Mouse (Mus musculus) adrenal gland (tissue): ENCODE data around the gene Plekhd1.

ENCODE experiments used
- intact Hi-C: fragments of 180-260 bp; cut with DNase I; formaldehyde crosslinking; loops from one replicate; pipeline ENCODE4 v1.15.1; 2025

Plekhd1 gene

DNA sequence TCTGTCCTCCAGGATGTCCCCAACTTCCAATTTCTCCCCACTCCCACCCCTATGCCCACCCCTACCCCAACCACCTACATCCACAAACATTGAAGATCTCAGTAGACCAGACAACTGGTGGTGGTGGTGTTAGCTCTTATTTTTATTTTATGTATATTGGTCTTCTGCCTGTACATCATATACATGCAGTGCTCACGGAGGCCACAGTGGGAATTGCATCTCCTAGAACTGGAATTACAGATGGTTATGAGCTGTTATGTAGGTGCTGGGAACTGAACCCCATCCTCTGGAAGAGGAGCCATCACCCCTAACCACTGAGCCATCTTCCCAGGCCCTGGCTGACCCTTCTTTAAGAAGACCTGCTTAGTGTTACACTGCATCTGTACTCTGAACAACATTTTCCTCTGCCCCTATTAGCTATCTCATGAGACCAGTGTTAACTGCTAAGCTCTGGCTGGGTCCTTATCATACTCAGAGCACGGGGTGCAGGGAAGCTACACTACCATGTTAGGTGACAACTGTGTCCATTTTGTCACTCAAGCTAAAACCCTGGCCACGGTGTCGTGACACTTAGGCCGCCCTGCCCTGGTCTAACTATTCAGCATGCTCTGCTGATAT lies 6.2 kb downstream of the Plekhd1 start:
- intact Hi-C loops, result no loop called here

DNA sequence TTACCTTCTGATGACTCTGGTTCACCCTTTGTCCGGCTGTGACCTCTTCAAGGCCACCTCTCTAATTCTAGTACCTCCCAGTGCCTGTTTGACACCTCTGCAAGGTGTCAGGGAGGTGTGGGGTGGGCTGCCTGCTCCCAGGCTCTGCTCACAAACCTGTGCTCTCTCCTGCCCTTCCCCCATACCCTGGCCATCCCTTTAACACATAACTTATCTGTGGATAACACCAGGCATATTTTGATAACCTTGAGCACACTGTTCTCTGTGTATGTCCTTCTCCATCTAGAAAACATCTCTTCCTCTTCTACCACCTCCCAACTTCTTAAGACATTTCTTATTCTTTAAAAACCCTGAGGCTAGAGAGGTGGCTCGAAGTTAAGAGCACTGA lies 6.7 kb downstream of the Plekhd1 start:
- intact Hi-C loops, result no loop called here

DNA sequence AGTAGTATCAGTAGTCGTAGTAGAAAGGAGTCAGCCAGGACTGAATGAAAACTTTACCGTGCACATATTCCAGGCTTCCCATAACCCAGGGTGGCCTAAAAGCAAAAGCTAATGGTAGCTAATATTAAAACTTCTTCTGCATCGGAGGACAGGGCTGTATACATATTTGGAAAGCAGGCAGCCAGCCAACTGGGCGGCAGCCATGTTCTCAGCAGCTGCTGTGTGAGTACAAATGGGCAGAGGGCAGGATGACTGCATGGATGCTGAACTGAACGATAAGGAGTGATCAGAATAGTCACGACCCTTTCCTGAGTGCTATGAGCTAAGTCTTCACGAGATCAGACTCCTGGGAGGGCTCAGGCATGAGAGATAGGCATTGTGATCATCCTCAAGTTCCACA lies 8.9 kb downstream of the Plekhd1 start:
- intact Hi-C loops, result no loop called here

DNA sequence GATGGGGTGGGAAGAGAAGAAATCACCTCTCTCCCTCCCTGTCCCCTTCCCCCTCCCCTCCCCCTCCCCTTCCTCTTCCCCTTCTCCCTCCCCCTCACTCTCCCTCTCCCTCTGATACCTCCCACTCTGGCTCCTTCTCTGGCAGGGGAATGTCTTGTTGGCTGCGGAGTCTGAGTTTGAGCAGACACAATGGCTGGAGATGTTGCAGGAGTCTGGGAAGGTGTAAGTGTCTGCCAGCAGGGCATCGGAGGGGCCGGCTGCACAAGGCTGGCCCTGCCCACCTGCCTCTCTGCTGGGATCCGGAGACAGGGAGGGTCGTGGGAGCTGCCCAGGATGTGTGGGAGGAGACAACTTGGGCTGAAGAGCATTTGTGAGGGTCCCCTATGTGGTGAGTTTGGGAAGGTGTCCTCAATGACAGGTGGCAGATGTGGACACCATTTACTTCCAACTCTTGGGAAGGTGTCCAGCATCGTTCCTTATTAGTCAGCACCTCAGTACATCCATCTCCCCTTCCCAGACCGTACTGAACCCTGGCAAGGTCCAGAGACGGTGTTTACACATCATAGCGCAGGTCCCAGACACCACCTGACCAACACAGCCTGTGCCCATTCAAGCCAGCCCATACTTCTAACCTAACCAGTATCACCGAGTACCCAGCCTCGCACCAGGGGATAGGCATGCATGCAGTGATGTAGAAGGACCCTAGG lies 14.0 kb downstream of the Plekhd1 start:
- intact Hi-C loops, result no loop called here

DNA sequence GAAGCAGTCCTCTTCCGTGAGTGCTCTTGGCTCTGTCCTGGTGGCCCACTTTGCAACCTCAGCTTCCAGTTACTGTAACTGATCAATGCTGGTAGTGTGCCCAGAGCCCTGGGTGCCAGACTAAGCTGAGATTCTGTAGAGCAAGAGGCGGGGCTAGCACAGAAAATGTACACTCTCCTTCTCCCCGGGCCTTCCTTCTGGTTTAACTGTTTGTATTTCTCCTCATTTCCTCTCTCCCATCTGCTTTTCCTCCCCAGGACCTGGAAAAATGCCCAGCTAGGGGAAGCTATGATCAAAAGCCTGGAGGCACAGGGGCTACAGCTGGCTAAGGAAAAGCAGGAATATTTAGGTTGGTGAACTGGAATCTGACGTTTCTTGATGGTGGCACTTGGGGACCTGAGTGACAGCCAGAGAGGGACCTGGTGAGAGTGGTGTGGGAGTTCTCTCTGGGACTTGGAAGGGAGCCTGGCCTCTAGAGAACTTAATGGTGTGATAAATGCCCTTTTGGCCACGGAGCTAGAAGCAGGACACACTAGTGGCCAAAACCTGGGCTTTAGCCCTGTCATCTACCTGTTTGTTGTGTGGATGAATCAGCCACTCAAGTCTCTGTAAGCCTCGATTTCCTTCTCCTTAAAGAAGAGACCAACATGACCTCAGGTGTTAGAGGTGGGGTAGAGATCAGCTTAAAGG lies 14.7 kb downstream of the Plekhd1 start:
- intact Hi-C loops, result no loop called here

DNA sequence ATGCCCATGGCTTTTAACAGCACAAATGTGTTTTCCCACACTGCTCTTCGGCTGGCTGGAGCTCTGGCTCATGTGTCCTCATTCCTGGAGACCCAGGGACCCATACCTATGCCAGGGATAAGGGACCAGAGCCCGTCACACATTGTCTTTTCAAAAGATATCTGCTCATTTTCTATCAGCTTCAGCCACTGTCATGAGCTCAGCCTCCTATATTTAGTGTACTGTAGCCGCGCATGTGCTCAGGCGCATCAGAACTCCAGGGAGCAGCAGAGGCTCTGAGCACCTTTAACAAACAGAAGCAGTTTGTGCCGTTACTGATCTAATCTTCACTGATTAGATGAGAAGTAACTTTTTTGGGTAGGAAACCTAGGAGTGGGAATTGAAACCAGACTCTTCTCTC lies 23.5 kb downstream of the Plekhd1 start:
- intact Hi-C loops, result no loop called here

DNA sequence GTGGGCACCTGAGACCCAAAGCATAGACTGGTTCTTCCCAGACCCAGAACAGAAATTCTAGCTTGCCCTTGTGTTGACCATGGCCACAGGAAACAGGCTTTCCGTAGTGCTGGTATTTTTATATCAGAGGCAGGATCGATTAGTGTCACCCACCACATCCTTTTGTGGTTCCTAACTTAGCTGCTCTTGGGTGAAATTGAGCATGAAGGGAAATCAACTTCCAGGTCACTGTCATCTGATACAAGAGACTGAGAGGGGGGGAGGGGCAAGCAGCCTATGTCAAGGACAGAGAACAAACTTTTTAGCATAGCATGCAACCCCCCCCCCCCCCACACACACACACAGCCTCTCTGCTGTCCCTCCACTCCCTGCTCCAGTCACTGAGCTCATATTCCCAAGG lies 26.8 kb downstream of the Plekhd1 start:
- intact Hi-C loops, result no loop called here

DNA sequence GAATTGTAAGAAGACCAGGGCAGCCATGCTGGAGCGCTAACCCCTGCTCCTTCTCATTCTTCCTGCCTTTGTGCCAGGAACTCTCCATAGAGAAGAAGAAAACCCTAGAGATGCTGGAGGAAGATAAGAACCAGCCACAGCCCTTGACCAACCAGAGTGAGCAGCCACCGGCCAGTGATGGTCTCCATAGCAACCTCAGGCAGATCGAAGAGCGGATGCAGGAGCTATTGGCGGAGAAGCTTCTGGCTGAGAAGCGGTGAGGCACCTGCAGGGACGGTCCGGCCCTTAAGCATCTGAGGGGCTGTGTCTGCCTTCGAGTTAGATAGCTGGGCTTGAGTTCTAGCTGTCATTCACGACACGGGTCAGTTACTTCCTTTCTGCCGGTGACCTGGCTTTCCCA lies 28.1 kb downstream of the Plekhd1 start:
- intact Hi-C loops, result loop anchor here (5.0 kb wide), 3 partner anchors 38 to 563 kb away; no protein-coding TSS in a partner anchor

DNA sequence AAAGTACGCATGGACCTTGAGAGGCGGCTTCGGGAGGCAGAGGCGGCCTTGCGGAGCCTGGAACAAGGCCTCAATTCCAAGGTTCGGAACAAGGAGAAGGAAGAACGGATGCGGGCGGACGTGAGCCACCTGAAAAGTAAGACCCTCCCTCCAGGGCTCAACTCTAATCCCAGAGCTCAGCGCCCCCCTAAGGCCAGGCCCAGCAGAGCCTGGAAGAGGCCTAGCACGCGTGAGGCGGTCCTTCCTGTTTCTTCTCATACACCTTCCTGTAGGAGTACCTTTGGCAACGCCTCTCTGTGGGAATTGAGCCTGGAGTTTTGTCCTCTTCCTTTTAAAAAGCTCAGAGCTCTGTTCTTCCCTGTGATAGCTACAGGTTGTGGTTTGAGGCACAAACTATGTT lies 29.1 kb downstream of the Plekhd1 start:
- intact Hi-C loops, result loop anchor here (5.0 kb wide), 3 partner anchors 39 to 564 kb away; no protein-coding TSS in a partner anchor

DNA sequence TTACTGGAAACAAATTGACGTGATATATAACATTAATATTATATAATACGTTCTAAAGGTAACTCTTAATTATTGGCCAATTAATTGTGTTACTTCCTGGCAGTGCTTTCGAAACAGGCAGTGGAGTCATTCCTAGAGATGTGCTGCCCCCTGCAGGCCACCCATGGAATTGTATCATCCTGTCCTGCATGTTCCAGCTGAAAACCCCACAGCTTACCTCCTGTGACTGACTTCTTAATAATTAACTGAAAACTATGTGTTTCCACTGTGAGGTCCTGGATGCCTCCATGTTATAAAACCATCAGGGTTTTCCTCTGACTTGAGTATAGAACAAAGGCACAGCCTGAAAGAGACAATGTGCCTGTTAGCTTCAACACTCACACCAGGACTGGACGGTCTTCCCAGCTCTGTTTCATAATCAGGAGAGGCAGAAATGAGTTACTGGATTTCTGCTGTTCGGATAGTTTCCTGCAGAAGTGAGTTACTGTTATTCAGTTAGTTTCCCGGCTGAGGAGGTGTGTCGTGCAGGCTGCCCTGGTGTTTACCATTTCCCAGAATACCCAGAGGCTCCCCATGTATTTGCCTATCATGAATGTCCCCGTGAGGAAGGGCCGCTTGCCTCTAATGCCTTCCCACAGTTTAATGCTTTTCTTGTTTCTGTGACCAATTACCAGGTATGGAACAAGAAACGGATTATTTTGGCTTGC lies 32.6 kb downstream of the Plekhd1 start:
- intact Hi-C loops, result loop anchor here (5.0 kb wide), 4 partner anchors 37 to 568 kb away; partner anchors contain the start of gene Ccdc177

DNA sequence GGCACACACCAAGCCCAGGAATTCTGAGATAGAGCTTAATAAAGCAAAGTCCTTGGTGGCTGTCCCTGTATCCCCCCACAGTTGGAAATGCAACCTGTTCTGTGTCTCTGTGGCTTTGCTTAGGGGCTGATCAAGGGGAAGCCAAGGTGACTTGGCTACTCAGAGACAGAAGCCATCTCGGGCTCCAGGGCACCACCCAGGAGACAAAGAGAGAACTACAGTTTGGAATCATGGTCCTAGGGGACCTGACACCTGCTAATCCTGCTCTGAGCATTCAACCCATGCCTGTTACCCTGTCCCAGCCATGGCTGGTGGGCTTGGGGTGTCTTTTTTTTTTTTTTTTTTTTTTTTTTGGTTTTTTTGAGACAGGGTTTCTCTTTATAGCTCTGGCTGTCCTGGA lies 35.8 kb downstream of the Plekhd1 start:
- intact Hi-C loops, result loop anchor here (5.0 kb wide), 1 partner anchor 34 kb away; the partner anchor contains the start of gene Ccdc177

DNA sequence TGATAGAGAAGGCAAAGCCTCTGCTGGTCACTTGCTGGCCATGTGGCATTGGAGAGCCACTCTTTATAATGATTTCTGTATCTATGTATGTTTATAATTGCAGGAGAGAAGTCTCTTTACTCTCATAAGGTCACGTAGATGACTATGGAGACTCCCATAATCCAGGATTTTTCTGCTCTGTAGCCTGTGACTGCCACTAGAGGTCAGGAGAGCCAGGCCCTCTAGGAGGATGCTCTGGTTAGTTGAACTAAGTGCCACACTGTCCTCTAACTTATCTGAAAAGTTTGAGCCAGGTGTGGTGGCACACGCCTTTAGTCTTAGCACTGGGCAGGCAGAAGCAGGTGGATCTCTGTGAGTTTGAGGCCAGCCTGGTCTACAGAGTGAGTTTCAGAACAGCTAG lies 36.4 kb downstream of the Plekhd1 start:
- intact Hi-C loops, result loop anchor here (5.0 kb wide), 1 partner anchor 33 kb away; the partner anchor contains the start of gene Ccdc177

DNA sequence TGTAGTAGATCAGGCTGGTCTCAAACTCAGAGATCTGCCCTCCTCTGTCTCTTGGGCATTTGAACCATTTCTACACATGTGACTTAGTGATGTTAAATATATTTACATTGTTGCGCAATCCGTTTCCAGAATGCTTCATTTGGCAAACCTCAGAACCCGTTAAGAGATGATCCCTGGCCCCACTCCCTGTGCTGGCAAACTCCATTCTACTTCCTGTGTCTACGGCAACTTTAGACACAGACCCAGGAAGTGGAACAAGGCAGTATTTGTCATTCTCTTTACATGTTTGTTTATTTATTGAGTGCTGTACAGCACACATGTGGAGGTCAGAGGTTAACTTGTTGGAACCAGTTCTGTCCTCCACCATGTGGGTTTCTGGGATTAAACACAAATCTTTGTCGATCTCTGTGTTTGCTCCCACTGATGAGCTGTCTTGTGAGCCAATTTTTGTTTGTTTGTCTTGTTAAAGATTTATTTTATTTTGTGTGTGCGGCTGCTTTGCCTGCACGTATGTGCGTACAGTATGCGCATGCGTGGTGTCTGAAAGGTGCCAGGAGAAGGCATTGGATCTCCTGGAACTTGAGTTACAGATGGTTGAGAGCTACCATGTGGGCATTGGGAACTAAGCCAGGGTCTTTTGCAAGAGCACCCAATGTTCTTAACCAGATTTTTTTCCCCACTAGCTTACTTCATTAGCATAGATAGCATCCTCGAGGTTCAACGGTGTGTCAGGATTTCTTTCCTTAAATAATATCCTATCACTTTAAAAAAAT lies 37.6 kb downstream of the Plekhd1 start:
- intact Hi-C loops, result loop anchor here (5.0 kb wide), 1 partner anchor 32 kb away; the partner anchor contains the start of gene Ccdc177

DNA sequence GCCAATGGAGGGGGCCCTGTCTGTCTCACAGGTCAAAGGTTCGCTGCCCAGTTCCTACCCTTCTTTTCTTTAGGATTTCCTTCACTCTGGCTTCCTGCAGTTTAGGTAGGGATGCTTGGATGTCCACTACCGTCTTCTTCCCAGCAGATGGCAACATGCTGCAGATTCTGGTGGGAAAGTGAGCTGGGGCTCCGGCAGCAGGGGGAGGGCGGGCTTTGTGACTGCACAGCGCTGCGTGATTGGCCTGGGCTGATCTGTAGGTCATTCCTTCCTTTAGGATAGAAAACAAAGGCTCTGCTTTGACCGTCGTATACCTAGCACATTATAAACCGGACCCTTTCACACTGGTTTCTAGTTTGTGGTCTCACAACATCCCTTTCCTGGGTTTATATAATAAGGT lies 38.2 kb downstream of the Plekhd1 start:
- intact Hi-C loops, result no loop called here

DNA sequence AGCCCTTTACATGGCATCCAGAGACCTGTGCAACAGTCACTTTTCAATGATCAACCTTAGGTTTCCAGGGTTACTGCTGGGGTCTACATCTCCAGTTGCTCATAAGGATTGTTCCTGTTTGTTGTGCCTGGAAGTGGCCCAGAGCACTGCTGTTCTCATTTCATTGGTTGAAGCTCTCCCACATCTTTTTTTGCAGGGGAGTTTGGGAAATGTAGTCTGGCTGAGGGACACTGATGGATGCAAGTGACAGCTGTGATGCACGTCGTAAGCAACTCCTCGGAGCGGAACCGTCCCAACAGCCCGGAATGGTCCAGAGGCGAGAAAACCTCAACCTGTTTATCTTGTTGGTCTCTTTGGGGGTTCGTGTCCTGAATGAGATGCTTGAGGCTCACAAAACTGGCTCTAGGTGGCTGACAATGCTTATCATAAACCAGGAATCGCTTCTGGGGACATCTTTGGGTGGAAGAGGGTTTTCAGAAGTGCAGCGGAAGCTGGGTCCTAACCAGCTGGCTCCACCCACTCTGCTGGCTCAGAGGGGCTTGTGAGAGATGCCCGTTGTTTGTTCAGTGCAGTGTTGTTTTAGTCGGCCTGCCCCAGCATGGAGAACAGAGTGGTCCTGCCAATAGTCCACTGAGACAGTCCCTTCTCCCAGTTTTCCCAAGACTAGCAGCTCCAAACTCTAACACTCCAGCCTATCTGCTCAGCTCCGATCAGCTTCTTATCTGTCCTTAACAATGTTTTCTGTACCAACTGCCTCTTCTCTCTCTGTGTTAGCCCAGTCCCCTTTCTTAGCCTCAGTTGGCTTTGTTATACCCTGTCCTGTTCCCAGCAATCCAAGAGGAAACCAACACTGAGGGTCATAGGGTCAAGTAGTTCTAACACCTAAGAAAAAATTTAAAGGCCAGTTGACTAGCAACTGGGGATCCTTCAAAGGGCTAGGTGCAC lies 42.4 kb downstream of the Plekhd1 start:
- intact Hi-C loops, result no loop called here

DNA sequence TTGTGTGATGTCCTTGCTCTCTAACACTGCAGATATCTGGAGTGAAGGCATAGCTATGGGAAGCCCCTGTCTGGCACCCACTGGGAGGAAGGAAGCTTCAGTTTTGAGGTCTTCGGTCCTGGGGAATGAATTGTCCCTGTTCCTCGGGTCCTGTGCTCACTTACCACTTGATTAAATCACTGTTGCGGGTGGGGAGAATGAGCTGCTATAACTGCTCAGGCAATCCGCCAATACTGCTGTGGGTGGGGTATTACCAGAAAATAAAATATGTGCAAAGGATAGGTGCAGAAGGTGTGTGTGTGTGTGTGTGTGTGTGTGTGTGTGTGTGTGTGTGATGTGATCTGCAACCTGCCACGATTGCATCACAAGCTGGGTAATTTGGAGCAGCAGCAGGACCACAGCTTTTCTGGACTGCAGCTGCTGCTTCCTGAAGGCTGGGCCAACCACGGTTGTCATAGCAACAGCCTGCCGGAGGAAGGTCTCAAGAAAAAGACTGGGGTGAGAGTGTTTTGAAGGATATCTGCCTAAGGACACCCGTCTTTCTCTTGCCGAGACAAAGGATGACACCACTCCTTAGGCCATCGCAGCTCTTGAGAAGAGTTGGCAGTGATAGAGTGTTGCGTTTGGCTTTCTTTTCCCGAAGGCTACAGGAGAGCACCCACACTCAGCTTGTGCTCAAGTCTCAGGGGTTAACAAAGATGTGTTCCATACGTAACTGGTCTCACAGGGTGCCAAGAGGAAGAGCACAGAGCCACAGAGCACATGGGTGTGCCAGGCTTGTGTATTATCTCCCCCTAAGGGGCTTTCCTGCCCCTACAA lies 44.3 kb downstream of the Plekhd1 start:
- intact Hi-C loops, result no loop called here

DNA sequence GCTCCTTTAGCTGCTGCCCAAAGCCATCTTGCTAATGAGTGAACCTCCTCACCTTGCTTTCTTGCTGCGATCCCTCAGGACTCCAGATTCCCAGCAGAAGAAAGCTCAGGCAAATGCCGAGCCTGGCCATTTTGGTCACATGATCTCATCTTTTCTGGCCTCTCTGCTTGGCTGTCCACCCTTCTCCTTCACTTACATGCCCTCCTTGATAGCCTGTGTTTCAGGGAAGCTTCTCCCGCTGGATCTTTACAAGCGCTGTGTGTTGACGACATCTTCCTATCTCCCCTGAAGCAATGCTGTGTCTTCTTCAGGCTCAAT lies 44.9 kb downstream of the Plekhd1 start:
- intact Hi-C loops, result no loop called here

DNA sequence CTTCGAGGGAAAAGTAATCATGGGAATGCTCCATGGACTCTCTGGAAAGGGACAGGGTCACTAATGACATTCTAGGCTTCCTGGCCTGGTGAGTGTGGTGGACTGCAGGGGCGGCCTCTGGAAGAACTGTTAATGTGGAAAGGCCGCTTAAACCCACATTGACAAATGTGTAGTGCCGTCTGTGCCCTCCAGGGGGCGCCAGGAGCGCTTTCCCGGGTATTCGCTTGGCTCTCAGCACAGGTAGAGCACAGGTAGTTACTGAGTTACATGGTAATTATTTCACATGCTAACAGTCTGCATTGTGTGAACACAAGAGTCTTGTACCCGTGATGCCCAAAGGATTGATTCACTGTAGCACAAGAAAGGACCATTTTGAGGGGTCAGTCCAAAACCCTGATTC lies 47.1 kb downstream of the Plekhd1 start:
- intact Hi-C loops, result no loop called here

DNA sequence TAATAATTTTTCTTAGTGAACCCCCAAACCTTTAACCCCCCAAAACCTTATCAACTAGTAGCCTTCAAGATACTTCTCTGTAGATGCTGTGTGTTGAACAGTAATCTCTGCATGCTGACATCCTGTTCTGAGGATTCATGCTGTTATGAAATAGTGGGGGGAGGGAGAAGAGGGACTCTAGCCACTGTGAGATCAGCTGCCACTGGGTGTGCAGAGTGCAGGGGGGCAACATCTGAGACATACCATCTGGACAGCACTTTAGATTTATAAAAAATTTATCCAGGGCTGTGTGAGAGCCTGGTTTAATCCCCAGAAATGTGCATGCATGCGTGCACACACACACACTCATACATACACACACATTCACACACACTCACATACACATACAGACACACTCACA lies 52.2 kb downstream of the Plekhd1 start:
- intact Hi-C loops, result no loop called here
